Mouse (Mus musculus) ES-E14 (cell line): ENCODE measurements around the gene Prickle3. TPM values are rescaled to one million over a fixed set of nuclear protein-coding genes. Genes with fewer than 3 reads are reported as not detected.

Source experiments
- DNase-seq: peaks from one replicate; pipeline ENCODE4 v3.0.0-alpha.2; 2013; ENCODE audit warnings: low read depth, low spot score
- H3K27ac ChIP-seq: 2 replicates; pipeline ENCODE4 v1.5.1; 2012; ENCODE audit warnings: low read depth, mild to moderate bottlenecking, low read length, moderate library complexity, mixed read lengths; ENCODE audit not compliant: poor library complexity, insufficient read depth, severe bottlenecking
- H3K36me3 ChIP-seq: 2 replicates; pipeline ENCODE4 v1.6.1; 2012; ENCODE audit warnings: mild to moderate bottlenecking, low read length, moderate library complexity, mixed read lengths; ENCODE audit not compliant: control insufficient read depth, poor library complexity, insufficient read depth, severe bottlenecking
- H3K4me1 ChIP-seq, 2 experiments: fragments of 150-350 bp in 1 of 2; sonication (generic) in 1 of 2; 2 replicates each; pipeline ENCODE4 v1.6.1; 2012; ENCODE audit warnings: low read length in 2 of 2, mild to moderate bottlenecking in 1 of 2, mixed read lengths in 1 of 2; ENCODE audit not compliant: control insufficient read depth in 2 of 2, insufficient read depth in 2 of 2, poor library complexity in 1 of 2
- H3K4me3 ChIP-seq, 2 experiments: fragments of 150-350 bp in 1 of 2; sonication (generic) in 1 of 2; 2 replicates each; pipeline ENCODE4 v1.5.1; 2012; ENCODE audit warnings: low read length in 2 of 2, low read depth in 1 of 2, mild to moderate bottlenecking in 1 of 2, mixed read lengths in 1 of 2; ENCODE audit not compliant: insufficient read depth in 1 of 2, poor library complexity in 1 of 2, severe bottlenecking in 1 of 2
- H3K9ac ChIP-seq: 2 replicates; pipeline ENCODE4 v1.6.1; 2012; ENCODE audit warnings: low read depth, mild to moderate bottlenecking, low read length, mixed read lengths; ENCODE audit not compliant: poor library complexity, insufficient read depth, severe bottlenecking
- H3K9me3 ChIP-seq: fragments of 150-350 bp; sonication (generic); 2 replicates; pipeline ENCODE4 v1.6.1; 2012; ENCODE audit warnings: low read depth, mild to moderate bottlenecking, low read length; ENCODE audit not compliant: control insufficient read depth, insufficient read depth
- CHD2 ChIP-seq: IDR thresholded peaks from 2 replicates; pipeline ENCODE4 v1.6.1; 2014; ENCODE audit warnings: mild to moderate bottlenecking, low read depth, low read length, inconsistent platforms
- HCFC1 ChIP-seq: IDR thresholded peaks from 2 replicates; pipeline ENCODE4 v1.6.1; 2012; ENCODE audit warnings: low read length, inconsistent platforms, borderline replicate concordance; ENCODE audit not compliant: insufficient read depth
- MAFK ChIP-seq: IDR thresholded peaks from 2 replicates; pipeline ENCODE4 v1.6.1; 2014; ENCODE audit warnings: mild to moderate bottlenecking, low read depth, low read length, inconsistent platforms; ENCODE audit not compliant: insufficient read depth
- ZC3H11A ChIP-seq: IDR thresholded peaks from 2 replicates; pipeline ENCODE4 v1.6.1; 2012; ENCODE audit warnings: low read depth, mild to moderate bottlenecking, inconsistent platforms, low read length, borderline replicate concordance
- ZNF384 ChIP-seq: IDR thresholded peaks from 2 replicates; pipeline ENCODE4 v1.6.1; 2012; ENCODE audit warnings: low read depth, low read length, inconsistent platforms
- in situ Hi-C, 2 experiments: fragments of 600-800 bp; cut with MboI; formaldehyde crosslinking; loops; one replicate each; pipeline ENCODE4 v1.15.1; 2025; ENCODE audit warnings: low sequenced_read_pairs in 2 of 2, inconsistent platforms in 1 of 2; ENCODE audit not compliant: unreplicated experiment in 2 of 2
- total RNA-seq: library from RNA; depleted of rRNA; stranded (reverse); fragments of 300-350 nt; gene quantifications from 2 replicates; pipeline ENCODE4 v1.2.3, GENCODE M21; 2012

Gene Prickle3
- total RNA-seq, 1 experiment: 1.5 TPM

DNA sequence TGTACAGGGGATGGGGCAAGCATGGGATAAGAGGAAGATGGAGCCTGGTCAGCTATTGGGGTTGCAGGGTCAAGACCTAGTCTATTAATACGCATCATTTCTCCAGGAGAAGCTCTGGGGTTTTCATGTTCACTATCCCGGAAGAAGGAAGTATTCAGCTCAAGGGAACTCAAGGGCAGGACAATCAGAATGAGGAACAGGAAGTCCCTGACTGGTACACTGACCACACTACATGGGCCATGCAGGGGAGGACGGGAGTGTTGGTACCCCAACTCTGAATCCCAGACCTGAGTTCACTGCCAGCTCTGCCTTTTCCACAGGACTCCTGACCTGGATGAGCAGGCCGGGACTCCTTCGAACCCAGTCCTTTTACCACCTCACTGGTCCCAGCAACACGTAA is 24.5 kb upstream of the Prickle3 start:
- Histone ChIP-seq H3K9me3 (no peaks in the 10 kb centered on the region), H3K9ac (no peak overlapping the region), H3K36me3 (no peaks in the 10 kb centered on the region), H3K27ac (no peak overlapping the region), H3K4me1 (no peaks in the 10 kb centered on the region), H3K4me3 (no peak overlapping the region)
- TF ChIP-seq HCFC1 (no peak), ZC3H11A (no peak), MAFK (no peak), ZNF384 (no peak), CHD2 (no peak)
- DNase-seq: no peak
- in situ Hi-C loops: no loop called here

DNA sequence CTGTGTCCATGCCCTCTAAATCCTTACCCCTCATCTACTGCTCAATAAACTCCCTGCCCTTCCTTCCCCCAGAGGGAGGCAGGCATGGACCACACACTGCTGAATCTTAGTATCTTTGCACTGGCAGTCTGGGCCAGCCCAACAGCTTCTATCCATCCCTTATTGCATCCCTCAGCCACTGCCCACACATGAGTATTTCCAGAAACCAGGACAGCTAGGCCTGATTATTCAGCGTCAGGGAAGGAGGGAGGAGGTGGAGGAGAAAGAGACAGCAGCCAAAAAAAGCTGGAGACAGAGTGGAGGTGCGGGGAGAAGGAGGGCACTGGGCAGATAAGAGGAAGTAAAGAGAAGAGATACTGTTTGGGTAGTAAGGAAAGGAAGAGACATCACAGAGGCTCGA is 22.0 kb upstream of the Prickle3 start:
- H3K9ac ChIP-seq: no peak overlapping the region
- no peaks in the 10 kb centered on the region for H3K9me3 ChIP-seq
- no peak for TF ChIP-seq ZC3H11A
- no peak for TF ChIP-seq CHD2
- no peak for TF ChIP-seq ZNF384
- TF ChIP-seq MAFK: no peak
- TF ChIP-seq HCFC1: no peak
- H3K36me3 ChIP-seq: no peaks in the 10 kb centered on the region
- peaks cover 0 to 6% of the 10 kb centered on the region in 2 experiments; a peak in 1 of 4 replicates for H3K4me1 ChIP-seq
- no peak overlapping the region for H3K27ac ChIP-seq
- no peak overlapping the region for H3K4me3 ChIP-seq
- in situ Hi-C loops: no loop called here
- no peak for DNase-seq

GRCm38 (mm10) chrX:7638401-7639091 is 18.5 kb upstream of the Prickle3 start, which contains the start of gene Syp:
TSS of gene Syp (plus strand) at chrX:7638471.
- no peak within 1 kb of the TSS; the same call in 1 of the 2 replicates for H3K9ac ChIP-seq
- H3K9me3 ChIP-seq: no peaks in the 10 kb centered on the region
- no peak within 1 kb of the TSS for H3K27ac ChIP-seq
- no peak for TF ChIP-seq CHD2
- TF ChIP-seq MAFK: no peak
- peak; percentile 54; the same call in 1 of the 2 replicates for TF ChIP-seq HCFC1
- H3K4me3 ChIP-seq: peak within 1 kb of the TSS; percentile 31 to 63
- no peaks in the 10 kb centered on the region for H3K36me3 ChIP-seq
- in situ Hi-C loops: no loop called here
- DNase-seq: peak; percentile 60
- H3K4me1 ChIP-seq: peaks cover 0 to 6% of the 10 kb centered on the region in 2 experiments; a peak in 1 of 4 replicates

DNA sequence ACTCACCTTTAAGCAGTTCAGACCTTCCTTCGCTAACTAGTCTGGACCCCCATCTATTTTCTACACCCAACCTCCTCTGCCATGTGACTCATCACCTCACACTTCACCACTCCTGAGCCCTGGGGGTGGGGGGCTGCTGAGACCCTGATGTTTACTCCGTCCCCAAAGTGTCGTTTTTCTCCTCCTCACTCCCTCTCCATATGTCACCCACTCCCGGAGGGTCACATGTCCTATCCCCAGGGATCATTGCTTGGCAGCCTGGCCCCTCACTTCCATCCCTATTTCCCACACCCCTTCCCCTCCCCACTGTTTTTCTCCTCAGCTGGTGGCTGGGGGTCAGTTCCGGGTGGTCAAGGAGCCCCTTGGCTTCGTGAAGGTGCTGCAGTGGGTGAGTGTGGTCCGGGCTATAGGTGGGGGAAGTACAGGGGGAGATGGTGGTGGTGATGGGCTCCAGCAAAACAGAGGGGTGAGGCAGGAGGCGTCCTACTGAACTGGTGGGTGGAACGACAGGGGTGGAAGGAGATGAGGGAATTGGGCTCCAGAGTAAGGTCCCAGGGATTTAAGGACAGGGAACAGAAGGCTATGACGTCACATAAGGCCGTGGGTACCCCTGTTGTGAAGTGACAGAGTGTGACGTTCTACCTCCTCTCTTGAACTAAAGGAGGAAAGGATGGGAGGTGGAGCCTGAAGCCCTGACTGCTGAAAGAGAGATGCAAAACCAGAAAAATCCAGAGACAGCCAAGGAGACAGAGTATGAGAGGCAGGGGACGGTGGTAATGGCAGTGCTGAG is 17.3 kb upstream of the Prickle3 start:
- Histone ChIP-seq H3K36me3 (no peaks in the 10 kb centered on the region), H3K27ac (no peak overlapping the region), H3K4me3 (no peak overlapping the region), H3K4me1 (peaks cover 0 to 6% of the 10 kb centered on the region in 2 experiments; a peak in 1 of 4 replicates), H3K9ac (no peak overlapping the region), H3K9me3 (no peaks in the 10 kb centered on the region)
- in situ Hi-C loops: no loop called here
- TF ChIP-seq MAFK: no peak
- TF ChIP-seq ZNF384: no peak
- no peak for TF ChIP-seq HCFC1
- TF ChIP-seq ZC3H11A: no peak
- no peak for TF ChIP-seq CHD2
- no peak for DNase-seq
